Mouse (Mus musculus) yolk sac, embryonic 10.5 days (tissue): ENCODE measurements at regions not wholly inside any gene's neighbourhood (a gene's known extent, or its start where the extent isn't known, plus 50 kb on each side); places are given as distances from the start of the nearest gene placed in this dataset.
"Not testable (repeated sequence)": the region's sequence is repeated elsewhere in the genome, so short reads cannot be mapped to it uniquely, and the experiment has no call there.

Experiments used
- DNase-seq: peaks from one replicate; pipeline ENCODE4 v3.0.0-alpha.2; 2017; ENCODE audit warnings: low spot score

- DNase-seq, result no peak
These were observed 122.0 kb upstream of the Gm11096 start for GRCm38 (mm10) chr17:81319605-81320004.

DNA sequence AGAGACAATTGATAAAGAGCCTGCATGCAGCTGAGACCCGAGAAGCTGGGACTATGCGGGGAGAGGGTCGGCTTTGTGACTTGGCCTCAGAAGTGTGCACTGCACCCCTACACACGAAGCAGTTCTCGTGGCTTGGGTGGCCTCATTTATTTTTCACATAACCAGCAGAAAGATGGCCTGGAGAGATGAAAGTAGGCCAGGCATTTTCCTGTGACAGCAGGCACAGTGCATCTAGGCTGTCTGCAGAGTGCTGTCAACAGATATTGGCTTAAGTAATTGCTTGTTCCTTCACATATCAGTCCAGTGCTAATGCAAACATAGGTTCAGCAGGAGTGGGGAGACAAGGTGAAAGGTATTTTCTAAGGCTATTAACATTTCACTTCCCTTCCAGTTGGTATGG lies 124.9 kb upstream of the Gm11096 start:
- DNase-seq, result no peak

GRCm38 (mm10) chr17:81305880-81306279 lies 135.7 kb upstream of the Gm11096 start:
- DNase-seq, result no peak

GRCm38 (mm10) chr17:81304574-81304973 lies 137.0 kb upstream of the Gm11096 start:
- no peak for DNase-seq

- DNase-seq, result no peak
These were observed 139.1 kb upstream of the Gm11096 start for GRCm38 (mm10) chr17:81302490-81302889.

DNA sequence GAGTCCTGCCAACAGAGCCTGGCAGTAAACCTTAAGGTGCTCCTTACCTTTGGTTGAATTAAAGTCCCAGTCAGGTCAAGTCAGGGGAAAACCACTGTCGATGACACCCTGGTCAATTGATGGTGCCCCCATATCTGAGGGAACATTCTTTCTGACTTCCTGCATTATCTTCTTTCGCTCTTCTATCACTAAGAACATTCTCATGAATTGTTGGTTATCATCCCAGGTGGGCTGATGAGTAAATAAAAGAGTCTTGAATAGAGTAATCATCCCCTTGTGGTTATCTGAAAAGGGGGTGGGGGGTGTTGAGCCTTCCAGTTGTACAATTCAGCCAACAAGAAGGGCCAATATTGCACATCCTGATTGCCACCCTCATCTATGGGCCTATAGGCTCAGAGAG lies 149.7 kb upstream of the Gm11096 start:
- no peak for DNase-seq

GRCm38 (mm10) chr17:81282543-81282942 lies 159.0 kb upstream of the Gm11096 start:
- no peak for DNase-seq

DNA sequence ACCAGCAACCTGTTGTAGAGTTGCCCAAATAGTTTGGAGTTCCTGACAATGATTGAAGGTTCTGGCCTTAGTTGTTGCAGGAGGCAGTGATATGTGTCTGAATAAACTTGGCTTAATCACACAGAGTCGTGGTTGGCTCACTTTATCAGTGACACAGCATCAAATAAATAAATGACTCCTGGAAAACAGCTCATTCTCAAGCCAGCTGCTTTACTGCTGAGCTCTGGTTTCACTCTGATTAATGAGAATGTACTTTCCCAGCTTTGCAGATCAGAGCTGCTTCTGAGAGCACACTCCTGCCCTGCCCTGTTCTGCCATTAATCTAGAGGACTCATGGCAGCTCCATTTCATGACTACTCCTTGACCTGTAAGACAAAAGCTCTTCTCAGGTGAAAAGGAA lies 171.3 kb upstream of the Gm11096 start:
- DNase-seq, result peak; percentile 4

DNA sequence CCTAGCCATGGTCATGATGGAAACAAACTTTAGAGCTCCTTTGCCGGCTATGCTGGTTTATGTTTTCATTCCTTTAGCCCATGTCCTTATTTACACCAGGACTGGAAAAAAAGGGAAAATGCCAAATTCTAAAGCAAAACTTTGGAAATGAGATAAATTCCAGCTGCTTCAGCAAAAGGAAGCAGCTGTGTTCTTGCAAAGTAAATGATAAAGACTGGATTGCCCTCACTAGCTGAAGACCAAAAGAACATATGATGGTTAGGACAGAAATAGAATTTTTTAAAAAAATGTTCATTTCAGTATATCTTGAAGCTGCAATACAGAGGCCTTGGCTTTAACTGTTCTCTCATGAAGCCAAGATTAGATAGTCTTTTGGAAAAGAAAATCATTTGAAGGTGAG lies 179.6 kb upstream of the Gm11096 start:
- DNase-seq, result no peak

- DNase-seq, result no peak
These were observed 181.5 kb upstream of the Gm11096 start for GRCm38 (mm10) chr17:81260036-81260435.

DNA sequence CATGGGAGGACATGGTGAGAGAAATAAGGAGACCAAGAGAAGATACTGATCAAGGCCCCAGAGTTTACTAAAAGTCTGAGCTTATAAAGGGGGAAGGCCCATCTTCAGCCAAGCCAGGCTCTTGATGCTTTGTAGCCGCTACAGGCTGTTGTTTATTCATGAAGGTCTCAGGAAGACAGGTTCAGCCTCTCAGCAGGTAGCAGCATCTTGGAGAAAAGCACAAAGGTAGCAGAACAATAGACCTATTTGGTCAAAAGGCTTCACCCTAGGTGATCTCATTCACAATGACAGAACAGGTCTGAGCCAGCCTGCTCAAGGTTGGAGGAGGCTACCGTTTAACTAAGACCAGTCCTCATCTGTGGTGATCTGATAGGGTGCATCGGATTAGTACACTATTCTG lies 185.5 kb upstream of the Gm11096 start:
- no peak for DNase-seq

DNA sequence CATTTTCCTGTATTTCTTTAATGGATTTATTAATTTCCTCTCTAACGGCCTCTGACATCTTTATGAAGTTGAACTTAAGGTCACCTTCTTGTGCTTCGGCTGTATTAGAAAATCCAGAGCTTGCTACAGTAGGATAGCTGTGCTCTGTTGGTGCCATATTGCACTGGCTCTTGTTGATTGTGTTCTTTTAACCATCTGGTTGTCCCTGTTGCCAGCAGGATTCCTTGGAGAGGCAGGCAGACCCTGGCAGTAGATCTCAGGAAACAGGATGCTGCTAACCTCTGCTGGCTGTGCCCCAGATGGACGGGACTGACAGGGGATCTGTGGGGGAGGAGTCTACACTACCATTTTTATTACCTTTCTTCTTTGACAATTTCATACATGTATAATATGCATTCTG lies 185.9 kb upstream of the Thumpd2 start:
- no peak for DNase-seq

- no peak for DNase-seq
These were observed 181.3 kb upstream of the Thumpd2 start for GRCm38 (mm10) chr17:81246156-81246555.

DNA sequence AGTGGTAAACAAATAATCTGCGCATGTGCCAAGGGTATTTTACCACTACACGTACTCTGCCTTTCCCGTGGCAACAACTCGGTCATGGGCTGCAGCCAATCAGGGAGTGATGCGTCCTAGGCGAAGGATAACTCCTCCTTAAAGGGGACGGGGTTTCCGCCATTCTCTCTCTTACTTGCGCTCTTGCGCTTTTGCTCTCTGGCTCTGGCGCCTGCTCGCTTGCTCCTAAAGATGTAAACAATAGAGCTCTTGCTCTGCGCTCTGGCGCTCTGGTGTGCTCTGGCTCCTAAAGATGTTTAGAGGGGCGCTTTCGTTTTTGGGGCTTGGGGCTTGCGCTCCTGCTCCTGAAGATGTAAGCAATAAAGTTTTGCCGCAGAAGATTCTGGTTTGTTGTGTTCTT lies 166.9 kb upstream of the Thumpd2 start:
- DNase-seq, result not testable (repeated sequence)

- DNase-seq, result no peak
These were observed 160.4 kb upstream of the Thumpd2 start for GRCm38 (mm10) chr17:81225281-81225680.

- DNase-seq, result no peak
These were observed 156.6 kb upstream of the Thumpd2 start for GRCm38 (mm10) chr17:81221436-81221835.

- no peak for DNase-seq
These were observed 150.0 kb upstream of the Thumpd2 start for GRCm38 (mm10) chr17:81214844-81215243.

DNA sequence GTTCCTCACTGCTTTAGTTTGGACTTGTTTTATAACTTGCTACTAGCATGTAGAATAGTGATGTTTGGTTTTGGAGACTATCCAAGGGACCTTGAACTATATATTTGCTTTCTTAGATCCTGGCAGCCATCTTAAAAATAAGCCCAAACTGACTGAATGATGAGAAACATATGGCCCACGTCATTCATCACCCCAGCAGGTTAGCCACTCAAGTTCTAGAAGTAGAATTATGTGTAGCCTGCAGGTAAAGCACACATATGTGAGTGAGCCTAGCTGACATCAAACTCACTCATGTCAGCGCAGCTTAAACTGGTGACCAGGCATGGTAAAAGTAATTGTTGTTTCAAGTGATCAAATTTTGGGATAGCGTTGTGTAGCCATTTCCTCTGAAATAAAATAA lies 147.2 kb upstream of the Thumpd2 start:
- DNase-seq, result no peak

DNA sequence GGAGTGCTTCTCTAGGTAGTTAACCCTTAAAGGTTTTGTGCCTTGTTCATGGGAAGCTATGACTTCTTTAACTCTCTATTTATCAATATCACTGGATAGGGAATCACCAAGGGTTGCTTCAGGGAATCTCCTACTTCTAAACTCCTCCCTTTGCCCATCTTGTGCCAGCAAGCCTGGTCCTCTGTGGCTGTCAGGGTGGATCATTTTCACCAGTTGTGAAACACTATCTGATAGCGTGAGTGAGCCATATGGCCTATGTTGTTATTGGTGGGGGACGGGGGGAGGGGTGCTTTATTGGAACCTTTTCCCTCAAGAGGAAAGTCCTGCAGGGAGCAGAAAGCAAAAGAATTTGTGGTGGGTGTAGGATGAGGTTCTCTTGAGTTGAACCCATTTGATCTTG lies 145.5 kb upstream of the Thumpd2 start:
- no peak for DNase-seq

GRCm38 (mm10) chr17:81209323-81209722 lies 144.4 kb upstream of the Thumpd2 start:
- DNase-seq, result no peak

DNA sequence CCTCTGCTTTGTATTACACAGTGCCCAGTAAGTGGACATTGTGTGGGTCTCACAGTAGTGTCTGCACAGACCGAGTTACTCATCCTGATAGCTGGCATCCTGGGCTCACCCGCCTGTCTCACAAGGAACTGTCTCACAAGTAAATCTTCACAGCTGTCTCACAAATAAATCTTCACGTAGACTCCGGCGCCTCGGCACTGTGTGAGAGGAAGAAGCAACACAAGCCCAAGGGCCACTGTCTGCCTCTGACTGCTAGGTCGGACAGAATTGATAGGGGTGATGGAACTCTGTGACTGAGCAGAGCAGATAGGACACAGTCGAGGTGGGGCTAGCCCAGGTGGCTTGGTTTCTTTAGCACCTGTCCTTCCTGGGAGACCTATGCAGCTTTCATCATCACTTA lies 136.2 kb upstream of the Thumpd2 start:
- DNase-seq, result no peak

DNA sequence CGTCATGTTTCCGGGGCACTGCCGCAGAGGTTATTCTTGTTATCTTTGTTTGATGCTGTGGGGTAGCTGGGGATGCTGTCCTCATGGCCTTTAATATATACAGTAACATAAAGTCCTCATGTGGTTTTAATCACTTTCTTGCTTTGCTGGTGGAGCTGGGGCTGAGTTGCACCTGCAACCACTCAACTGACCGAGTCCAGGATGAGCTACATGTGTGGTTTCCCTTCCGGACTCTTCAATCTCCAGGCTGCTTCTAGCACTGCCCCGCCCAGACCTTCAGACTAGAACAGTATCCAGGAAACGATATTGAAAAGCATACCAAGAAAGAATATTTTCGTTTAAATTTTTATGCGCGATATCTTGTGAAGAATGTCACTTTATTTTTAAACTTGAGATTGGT lies 129.1 kb upstream of the Thumpd2 start:
- no peak for DNase-seq

GRCm38 (mm10) chr17:81193230-81193871 lies 128.5 kb upstream of the Thumpd2 start:
- peak; percentile 28 for DNase-seq

- peak; percentile 5 for DNase-seq
These were observed 125.1 kb upstream of the Thumpd2 start for GRCm38 (mm10) chr17:81189996-81190395.

GRCm38 (mm10) chr17:81185685-81186084 lies 120.8 kb upstream of the Thumpd2 start:
- DNase-seq, result no peak
